Mouse (Mus musculus) embryonic facial prominence, embryonic 13.5 days (tissue): Measurements from ENCODE around the gene Npas3. TPM values are rescaled to one million over a fixed set of nuclear protein-coding genes. Genes with fewer than 3 reads are reported as not detected.

Experiments used
- ATAC-seq: fragments of 200-750 bp; cut with Nextera tagmentation; 2 replicates; pipeline ENCODE4 v1.8.0; 2017; ENCODE audit warnings: low read depth; ENCODE audit not compliant: insufficient number of reproducible peaks, insufficient read depth, low FRiP score, low TSS enrichment
- H3K27ac ChIP-seq: fragments of 300-500 bp; sonication (generic); 2 replicates; pipeline ENCODE4 v1.5.1; 2015; ENCODE audit warnings: moderate library complexity, mild to moderate bottlenecking, inconsistent platforms
- H3K27me3 ChIP-seq: fragments of 300-500 bp; sonication (generic); 2 replicates; pipeline ENCODE4 v1.6.1; 2015; ENCODE audit warnings: mild to moderate bottlenecking, inconsistent platforms
- H3K36me3 ChIP-seq: fragments of 300-500 bp; sonication (generic); 2 replicates; pipeline ENCODE4 v1.6.1; 2015; ENCODE audit warnings: mild to moderate bottlenecking, inconsistent platforms
- H3K4me1 ChIP-seq: fragments of 300-500 bp; sonication (generic); 2 replicates; pipeline ENCODE4 v1.6.1; 2015; ENCODE audit warnings: inconsistent platforms
- H3K4me2 ChIP-seq: fragments of 300-500 bp; sonication (generic); 2 replicates; pipeline ENCODE4 v1.6.1; 2015; ENCODE audit warnings: moderate library complexity, mild to moderate bottlenecking, inconsistent platforms
- H3K4me3 ChIP-seq: fragments of 300-500 bp; sonication (generic); 2 replicates; pipeline ENCODE4 v1.5.1; 2015; ENCODE audit warnings: mild to moderate bottlenecking, inconsistent platforms
- H3K9ac ChIP-seq: fragments of 300-500 bp; sonication (generic); 2 replicates; pipeline ENCODE4 v1.6.1; 2015; ENCODE audit warnings: mild to moderate bottlenecking, inconsistent platforms
- H3K9me3 ChIP-seq: fragments of 300-500 bp; sonication (generic); 2 replicates; pipeline ENCODE4 v1.6.1; 2016; ENCODE audit warnings: inconsistent platforms
- WGBS: fragments of 180-500 bp; shearing (Covaris S2); methylation state at CpG from one replicate; pipeline ENCODE4 v1.1.7; 2015; ENCODE audit warnings: mixed read lengths; 5-methylcytosine and 5-hydroxymethylcytosine counted together
- polyA plus RNA-seq: library from polyadenylated mRNA; unstranded; fragments of >200 nt; fragmentation: Nextera tagmentation; extraction: Ambion mirVana; gene quantifications from 2 replicates; pipeline ENCODE4 v1.2.1, GENCODE M21; 2015

The Npas3 gene
- polyA plus RNA-seq, 1 experiment from 2014 or later, result 4.3 TPM

DNA sequence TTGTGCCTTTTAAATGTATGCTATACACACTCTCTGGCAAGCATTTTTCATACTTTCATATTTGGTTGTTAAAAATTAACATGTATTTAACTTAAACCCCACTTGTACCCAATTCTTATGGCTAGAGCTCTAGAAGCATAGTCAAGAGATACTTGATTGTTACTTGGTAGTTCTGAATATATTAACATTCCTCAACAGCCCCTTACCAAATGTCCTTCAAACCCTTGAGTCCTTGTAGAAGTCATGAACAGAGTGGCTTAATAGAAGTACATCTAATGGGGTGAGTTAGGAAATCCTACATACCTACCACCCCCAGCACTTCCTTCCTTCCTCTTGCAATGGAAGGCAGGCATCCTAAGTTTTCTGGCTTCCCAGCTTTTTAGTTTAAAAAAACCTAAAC lies 766.8 kb downstream of the Npas3 start:
- no peak overlapping the region for H3K9ac ChIP-seq
- H3K4me3 ChIP-seq, result no peak overlapping the region
- ATAC-seq, result no peak
- H3K9me3 ChIP-seq, result no peaks in the 10 kb centered on the region
- no peak overlapping the region for H3K4me2 ChIP-seq
- H3K36me3 ChIP-seq, result no peaks in the 10 kb centered on the region
- 0 out of 2 replicates have a peak, but pooled peaks cover 5% of the 10 kb centered on the region for H3K4me1 ChIP-seq
- no peaks in the 10 kb centered on the region for H3K27me3 ChIP-seq
- H3K27ac ChIP-seq, result no peak overlapping the region

- 83% methylated on average over 8 of the region's 8 CpGs for WGBS
- H3K4me1 ChIP-seq, result 0 out of 2 replicates have a peak, but pooled peaks cover 5% of the 10 kb centered on the region
- no peaks in the 10 kb centered on the region for H3K27me3 ChIP-seq
- H3K36me3 ChIP-seq, result no peaks in the 10 kb centered on the region
- no peak overlapping the region for H3K4me3 ChIP-seq
- no peak overlapping the region for H3K4me2 ChIP-seq
- no peak overlapping the region for H3K27ac ChIP-seq
- ATAC-seq, result no peak
- no peaks in the 10 kb centered on the region for H3K9me3 ChIP-seq
- H3K9ac ChIP-seq, result no peak overlapping the region
These were observed 769.5 kb downstream of the Npas3 start for GRCm38 (mm10) chr12:54017949-54018348.

DNA sequence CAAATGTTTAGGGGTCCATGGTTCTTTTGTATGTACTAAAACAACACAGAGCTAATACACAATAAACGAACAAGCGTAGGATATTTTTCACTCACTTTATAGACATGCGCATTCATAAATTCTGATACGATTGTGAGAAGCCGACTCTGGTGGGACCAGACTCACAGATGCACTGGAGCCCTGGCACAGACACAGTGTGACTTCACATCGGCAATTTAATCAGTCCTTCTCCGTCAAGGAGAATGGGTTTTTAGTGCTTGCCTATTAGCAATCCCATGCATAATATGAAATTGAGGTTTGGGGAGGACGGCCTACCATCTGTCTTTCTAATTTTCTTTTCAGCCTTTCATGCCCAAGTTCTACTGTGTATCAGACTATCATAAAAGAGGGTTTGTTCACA lies 771.5 kb downstream of the Npas3 start:
- no peak overlapping the region for H3K4me3 ChIP-seq
- H3K9ac ChIP-seq, result no peak overlapping the region
- no peak overlapping the region for H3K4me2 ChIP-seq
- 0 out of 2 replicates have a peak, but pooled peaks cover 5% of the 10 kb centered on the region for H3K4me1 ChIP-seq
- no peak for ATAC-seq
- no peak overlapping the region for H3K27ac ChIP-seq
- WGBS, result 94% methylated on average over 8 of the region's 8 CpGs
- no peaks in the 10 kb centered on the region for H3K9me3 ChIP-seq
- H3K27me3 ChIP-seq, result no peaks in the 10 kb centered on the region
- H3K36me3 ChIP-seq, result no peaks in the 10 kb centered on the region

DNA sequence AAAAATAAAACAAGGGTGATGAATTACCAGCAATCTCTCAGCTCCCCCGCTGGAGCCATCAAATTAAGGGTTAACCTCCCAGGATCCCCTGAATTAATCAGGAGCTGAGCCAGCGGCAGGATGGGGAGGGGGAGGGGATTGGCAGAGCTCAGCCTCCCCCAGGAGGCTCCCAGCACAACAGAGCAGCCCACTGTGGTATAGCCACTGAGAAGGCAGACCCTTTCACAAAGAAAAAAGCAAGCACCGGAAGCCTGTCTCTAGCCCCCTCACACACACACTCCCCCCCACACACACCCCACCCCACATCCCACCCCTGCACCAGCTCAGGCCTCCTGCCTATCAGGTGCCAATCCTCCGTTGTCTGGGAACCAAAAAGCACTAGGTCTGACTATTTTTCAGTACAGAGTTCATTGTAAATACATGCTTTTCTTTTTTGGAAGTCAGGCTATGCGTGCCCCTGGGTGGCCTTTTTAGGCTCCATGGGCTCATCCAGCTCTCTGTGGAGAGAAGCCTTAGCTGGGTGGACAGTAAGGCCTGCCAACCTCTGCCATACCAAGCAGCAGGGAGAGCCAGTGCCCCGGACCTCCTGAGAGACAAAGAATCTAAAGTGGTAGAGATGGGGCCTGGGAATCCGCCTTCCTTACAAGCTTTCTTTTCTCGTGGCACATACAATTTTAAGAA lies 786.3 kb downstream of the Npas3 start:
- Histone ChIP-seq H3K4me2 (no peak overlapping the region), H3K9ac (no peak overlapping the region), H3K9me3 (no peaks in the 10 kb centered on the region), H3K36me3 (no peaks in the 10 kb centered on the region), H3K4me1 (peaks cover 25% of the 10 kb centered on the region), H3K27me3 (no peaks in the 10 kb centered on the region), H3K4me3 (no peak overlapping the region), H3K27ac (peak overlapping the region; percentile 39; the same call in 1 of the 2 replicates)
- peak; percentile 52; the same call in 1 of the 2 replicates for ATAC-seq
- WGBS, result 17% methylated on average over 8 of the region's 8 CpGs

DNA sequence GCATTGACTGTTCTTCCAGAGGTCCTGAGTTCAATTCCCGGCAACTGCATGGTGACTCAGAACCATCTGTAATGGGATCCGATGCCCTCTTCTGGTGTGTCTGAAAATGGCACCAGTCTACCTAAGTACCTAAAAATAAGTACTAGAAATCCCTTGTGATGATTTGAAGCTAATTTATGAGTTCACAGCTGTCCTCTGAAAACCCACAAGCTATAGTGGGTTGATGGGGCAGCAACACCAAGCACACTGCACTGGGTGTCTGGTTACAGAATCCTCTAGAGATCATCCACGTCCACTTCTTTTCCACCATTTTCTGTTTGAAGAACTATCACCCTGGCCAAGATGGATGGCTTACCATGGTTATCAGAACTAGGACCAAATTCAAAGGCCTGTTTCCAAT lies 789.1 kb downstream of the Npas3 start:
- Histone ChIP-seq H3K36me3 (no peaks in the 10 kb centered on the region), H3K27ac (no peak overlapping the region), H3K4me2 (no peak overlapping the region), H3K4me1 (peaks cover 19% of the 10 kb centered on the region), H3K27me3 (no peaks in the 10 kb centered on the region), H3K9me3 (no peaks in the 10 kb centered on the region), H3K9ac (no peak overlapping the region), H3K4me3 (no peak overlapping the region)
- no peak for ATAC-seq
- WGBS, result 87% methylated on average over 3 of the region's 3 CpGs

DNA sequence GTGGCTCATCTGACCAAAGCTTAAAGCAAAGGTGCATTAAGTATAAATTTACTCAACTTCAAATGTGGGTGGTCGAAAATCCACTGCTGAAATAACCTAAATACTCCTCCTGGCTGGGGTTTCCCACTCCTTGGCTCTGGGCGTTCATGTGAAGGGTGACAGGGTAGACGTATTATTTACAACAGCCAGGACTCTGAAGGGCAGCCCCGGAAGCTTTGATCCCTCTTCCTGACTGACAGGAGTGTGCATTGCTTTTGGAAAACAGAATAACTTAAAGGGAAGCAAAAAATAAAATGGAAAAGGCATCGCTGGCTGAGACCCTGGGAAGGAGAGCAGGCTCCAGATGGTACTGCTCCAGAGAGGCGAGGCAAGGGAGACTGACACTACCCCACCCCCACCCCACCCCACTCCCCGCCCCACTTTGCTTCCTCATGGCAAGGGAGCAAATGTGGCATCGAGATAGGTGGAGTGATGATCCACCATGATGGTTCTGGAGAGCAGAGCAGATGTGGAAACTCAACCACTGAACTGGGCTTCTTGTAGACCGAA lies 794.6 kb downstream of the Npas3 start:
- Histone ChIP-seq H3K27me3 (no peaks in the 10 kb centered on the region), H3K27ac (no peak overlapping the region), H3K9ac (no peak overlapping the region), H3K4me1 (no peaks in the 10 kb centered on the region), H3K4me2 (no peak overlapping the region), H3K9me3 (no peaks in the 10 kb centered on the region), H3K4me3 (no peak overlapping the region), H3K36me3 (no peaks in the 10 kb centered on the region)
- 46% methylated on average over 9 of the region's 9 CpGs for WGBS
- ATAC-seq, result no peak

GRCm38 (mm10) chr12:54044606-54045334 lies 796.3 kb downstream of the Npas3 start:
- H3K4me1 ChIP-seq, result no peaks in the 10 kb centered on the region
- H3K9ac ChIP-seq, result no peak overlapping the region
- H3K36me3 ChIP-seq, result no peaks in the 10 kb centered on the region
- H3K4me2 ChIP-seq, result no peak overlapping the region
- H3K9me3 ChIP-seq, result no peaks in the 10 kb centered on the region
- WGBS, result 76% methylated on average over 15 of the region's 15 CpGs
- no peak overlapping the region for H3K27ac ChIP-seq
- 0 out of 2 replicates have a peak, but pooled peaks cover 3% of the 10 kb centered on the region for H3K27me3 ChIP-seq
- no peak overlapping the region for H3K4me3 ChIP-seq
- no peak for ATAC-seq

DNA sequence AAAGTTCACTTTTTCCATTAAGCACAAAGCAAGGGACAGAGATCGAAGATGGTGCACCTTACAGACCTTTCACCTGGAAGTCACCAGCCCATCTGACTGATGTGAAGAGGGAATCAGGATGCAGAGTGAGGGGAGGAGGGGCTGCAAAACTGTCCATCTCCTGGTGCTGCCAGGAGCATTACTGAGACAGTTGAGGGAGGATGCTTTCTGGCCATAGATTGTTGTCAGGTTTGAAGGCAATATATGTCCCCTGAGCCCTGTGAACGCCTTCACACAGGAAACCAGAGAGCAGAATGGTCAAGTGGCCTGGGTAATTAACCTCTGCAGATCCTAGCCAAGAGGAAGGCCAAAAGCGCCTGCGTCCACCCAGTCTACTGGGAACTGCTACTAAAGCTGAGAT lies 796.9 kb downstream of the Npas3 start:
- H3K9ac ChIP-seq, result no peak overlapping the region
- no peak overlapping the region for H3K4me3 ChIP-seq
- H3K36me3 ChIP-seq, result no peaks in the 10 kb centered on the region
- no peaks in the 10 kb centered on the region for H3K9me3 ChIP-seq
- ATAC-seq, result no peak
- no peak overlapping the region for H3K4me2 ChIP-seq
- WGBS, result 73% methylated on average over 4 of the region's 4 CpGs
- no peaks in the 10 kb centered on the region for H3K4me1 ChIP-seq
- no peak overlapping the region for H3K27ac ChIP-seq
- 0 out of 2 replicates have a peak, but pooled peaks cover 3% of the 10 kb centered on the region for H3K27me3 ChIP-seq

DNA sequence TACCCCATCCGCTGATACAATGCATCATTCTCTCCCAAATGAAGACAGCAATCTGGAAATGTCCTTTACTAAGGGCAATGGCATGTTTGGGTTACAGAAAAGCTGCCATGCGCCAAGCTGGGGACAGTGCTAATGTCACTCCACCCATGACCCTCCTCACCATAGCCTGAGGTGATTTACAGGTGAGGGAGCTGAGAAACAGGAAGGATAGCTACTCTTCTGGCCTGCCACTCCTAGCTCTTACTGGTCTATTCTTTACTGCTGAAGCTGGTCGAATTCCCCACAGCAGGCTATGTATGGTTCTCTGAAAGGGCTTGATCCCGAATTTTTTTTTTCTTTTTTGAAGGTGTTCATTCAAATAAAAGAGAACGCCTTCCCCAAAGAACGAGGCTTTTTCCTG lies 798.3 kb downstream of the Npas3 start:
- Histone ChIP-seq H3K4me3 (no peak overlapping the region), H3K27ac (no peak overlapping the region), H3K4me1 (no peaks in the 10 kb centered on the region), H3K9ac (no peak overlapping the region), H3K36me3 (no peaks in the 10 kb centered on the region), H3K4me2 (no peak overlapping the region), H3K9me3 (no peaks in the 10 kb centered on the region), H3K27me3 (0 out of 2 replicates have a peak, but pooled peaks cover 3% of the 10 kb centered on the region)
- no peak for ATAC-seq
- WGBS, result 37% methylated on average over 6 of the region's 6 CpGs

GRCm38 (mm10) chr12:54048126-54048525 lies 799.6 kb downstream of the Npas3 start:
- 0 out of 2 replicates have a peak, but pooled peaks cover 4% of the 10 kb centered on the region for H3K4me1 ChIP-seq
- no peak overlapping the region for H3K4me3 ChIP-seq
- H3K36me3 ChIP-seq, result no peaks in the 10 kb centered on the region
- H3K27me3 ChIP-seq, result 0 out of 2 replicates have a peak, but pooled peaks cover 8% of the 10 kb centered on the region
- 64% methylated on average over 5 of the region's 5 CpGs for WGBS
- H3K4me2 ChIP-seq, result no peak overlapping the region
- no peak for ATAC-seq
- no peaks in the 10 kb centered on the region for H3K9me3 ChIP-seq
- H3K9ac ChIP-seq, result no peak overlapping the region
- H3K27ac ChIP-seq, result no peak overlapping the region

DNA sequence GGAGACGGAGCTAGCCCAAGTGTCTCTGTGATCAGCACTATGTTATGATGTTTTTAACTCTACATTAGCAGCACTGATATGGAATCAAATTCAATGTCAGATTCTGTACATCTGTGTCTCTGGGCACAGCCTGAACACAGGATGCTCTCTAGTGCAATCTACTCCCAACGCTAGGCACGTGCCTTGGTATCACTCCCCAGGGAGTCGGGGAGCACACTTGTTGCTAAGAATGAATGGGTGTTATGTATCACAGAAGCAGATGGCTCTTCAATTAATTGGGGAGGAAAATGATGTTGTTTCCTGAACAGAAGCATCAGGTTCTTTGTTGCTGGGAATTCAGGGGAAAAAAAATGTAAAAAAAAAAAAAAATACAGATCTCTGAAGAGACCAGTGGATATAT lies 801.4 kb downstream of the Npas3 start:
- Histone ChIP-seq H3K4me3 (no peak overlapping the region), H3K9me3 (no peaks in the 10 kb centered on the region), H3K27me3 (0 out of 2 replicates have a peak, but pooled peaks cover 8% of the 10 kb centered on the region), H3K27ac (no peak overlapping the region), H3K9ac (no peak overlapping the region), H3K4me1 (0 out of 2 replicates have a peak, but pooled peaks cover 4% of the 10 kb centered on the region), H3K36me3 (no peaks in the 10 kb centered on the region), H3K4me2 (no peak overlapping the region)
- WGBS, result 81% methylated on average over 4 of the region's 4 CpGs
- ATAC-seq, result no peak
